Mouse (Mus musculus) frontal cortex, postnatal 25 days (tissue): ENCODE measurements around the gene Acp5.
"Not testable (repeated sequence)": the region's sequence is repeated elsewhere in the genome, so short reads cannot be mapped to it uniquely, and the experiment has no call there.

Experiments used
- DNase-seq, 2 experiments: peaks; one replicate each; pipeline ENCODE4 v3.0.0; 2022; ENCODE audit warnings: low spot score in 2 of 2

The Acp5 gene

DNA sequence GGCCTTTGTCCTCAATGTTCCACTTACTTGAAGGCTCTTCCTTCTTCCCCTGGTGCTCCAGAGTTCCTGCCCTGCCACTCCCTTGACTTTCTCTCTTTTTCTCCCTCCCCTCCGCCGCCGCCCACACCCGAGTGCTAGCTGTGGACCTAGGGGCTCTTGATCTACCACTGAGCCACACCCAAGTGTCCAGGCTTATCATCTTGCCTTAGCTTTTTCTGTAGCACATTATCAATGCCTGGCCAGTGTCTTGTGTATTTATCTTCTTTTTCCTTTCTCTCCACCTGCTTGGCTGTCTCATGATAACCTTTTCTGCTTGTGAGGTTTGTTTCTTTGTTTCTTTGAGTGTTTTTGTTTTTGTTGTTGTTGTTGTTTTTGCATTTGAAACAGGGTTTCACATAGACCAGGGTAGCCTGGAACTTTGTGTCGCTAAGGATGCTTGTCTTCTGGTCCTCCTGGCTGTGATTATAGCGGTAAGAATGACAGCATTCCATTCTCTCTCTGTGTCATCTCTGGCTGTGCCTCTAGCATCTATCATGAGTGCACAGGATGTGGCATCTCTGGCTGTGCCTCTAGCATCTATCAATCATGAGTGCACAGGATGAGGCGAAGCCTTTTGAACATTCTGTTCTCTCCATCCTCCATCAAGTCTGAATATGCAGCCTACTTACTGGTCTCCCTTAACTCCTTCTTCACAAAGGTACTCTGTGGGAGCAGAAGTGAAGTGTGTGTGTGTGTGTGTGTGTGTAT lies at the start of gene Acp5:
Gene Acp5 (minus strand): TSS at position 68 of the 747 bp plus-strand sequence.
- DNase-seq: no peak

DNA sequence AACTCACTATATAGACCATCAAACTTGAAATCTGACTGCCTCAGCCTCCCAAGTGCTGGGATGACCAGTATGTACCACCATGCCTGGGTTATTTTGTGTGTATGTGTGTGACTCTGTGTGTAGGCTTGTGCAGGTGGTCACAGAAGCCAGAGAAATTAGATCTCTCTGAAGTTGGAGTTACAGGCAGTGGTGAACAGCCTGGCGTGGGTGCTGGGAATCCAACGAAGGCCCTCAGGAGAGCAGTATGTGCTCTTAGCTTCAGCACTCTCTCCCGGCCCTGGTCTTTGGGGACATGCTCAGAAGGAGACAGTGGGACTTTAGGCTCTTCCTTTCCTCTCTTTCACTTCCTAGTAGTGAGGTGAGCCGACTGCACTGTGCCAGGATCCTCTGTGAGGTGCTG lies 36.8 kb upstream of the Acp5 start:
- DNase-seq: no peak

GRCm38 (mm10) chr9:22169327-22169726 lies 33.8 kb upstream of the Acp5 start:
- DNase-seq: no peak

DNA sequence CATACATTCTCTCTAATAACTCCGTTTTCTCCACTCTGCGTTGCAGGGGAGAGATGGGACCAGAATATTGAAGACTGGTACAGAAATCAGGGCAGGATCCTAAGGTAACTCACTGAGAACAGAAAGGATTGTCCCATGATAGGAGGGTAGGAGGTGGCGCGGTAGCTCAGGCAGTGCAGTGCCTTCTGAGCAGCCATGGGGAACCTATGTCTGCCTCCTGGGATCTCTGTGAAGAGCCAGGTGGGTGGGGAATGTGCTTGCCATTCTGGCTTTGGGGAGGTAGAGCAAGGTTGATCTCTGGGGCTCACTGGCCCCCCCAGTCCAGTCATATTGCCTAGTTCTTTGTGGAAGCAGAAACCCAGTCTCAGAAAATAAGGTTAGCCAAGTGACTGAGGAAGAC lies 32.2 kb upstream of the Acp5 start:
- no peak for DNase-seq

GRCm38 (mm10) chr9:22166686-22167085 lies 31.2 kb upstream of the Acp5 start:
- DNase-seq: no peak

GRCm38 (mm10) chr9:22165964-22166363 lies 30.5 kb upstream of the Acp5 start:
- no peak for DNase-seq

GRCm38 (mm10) chr9:22164711-22165668 lies 29.5 kb upstream of the Acp5 start:
- DNase-seq: peak; percentile 16 to 31

DNA sequence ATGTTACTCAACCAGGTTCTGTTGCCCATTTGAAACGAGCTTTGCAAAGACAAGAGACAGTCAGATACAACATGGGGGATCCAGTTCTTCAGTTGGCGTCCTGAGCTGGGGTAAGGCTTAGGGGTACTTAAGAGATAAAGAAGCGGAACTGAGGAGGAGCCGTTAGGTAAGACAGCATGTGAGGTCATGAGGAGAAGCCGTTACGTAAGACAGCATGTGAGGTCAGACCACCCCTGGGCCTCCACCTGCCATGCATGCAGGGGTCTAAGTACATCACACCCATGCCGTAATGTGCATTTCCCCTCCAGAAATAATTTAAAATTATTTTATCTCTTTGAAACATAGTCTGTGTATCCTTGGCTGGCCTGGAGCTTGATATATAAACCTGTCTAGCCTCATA lies 27.4 kb upstream of the Acp5 start:
- DNase-seq: no peak

- no peak for DNase-seq
Measured at GRCm38 (mm10) chr9:22162305-22162704, 26.8 kb upstream of the Acp5 start.

- no peak for DNase-seq
Measured at GRCm38 (mm10) chr9:22161299-22161698, 25.8 kb upstream of the Acp5 start.

DNA sequence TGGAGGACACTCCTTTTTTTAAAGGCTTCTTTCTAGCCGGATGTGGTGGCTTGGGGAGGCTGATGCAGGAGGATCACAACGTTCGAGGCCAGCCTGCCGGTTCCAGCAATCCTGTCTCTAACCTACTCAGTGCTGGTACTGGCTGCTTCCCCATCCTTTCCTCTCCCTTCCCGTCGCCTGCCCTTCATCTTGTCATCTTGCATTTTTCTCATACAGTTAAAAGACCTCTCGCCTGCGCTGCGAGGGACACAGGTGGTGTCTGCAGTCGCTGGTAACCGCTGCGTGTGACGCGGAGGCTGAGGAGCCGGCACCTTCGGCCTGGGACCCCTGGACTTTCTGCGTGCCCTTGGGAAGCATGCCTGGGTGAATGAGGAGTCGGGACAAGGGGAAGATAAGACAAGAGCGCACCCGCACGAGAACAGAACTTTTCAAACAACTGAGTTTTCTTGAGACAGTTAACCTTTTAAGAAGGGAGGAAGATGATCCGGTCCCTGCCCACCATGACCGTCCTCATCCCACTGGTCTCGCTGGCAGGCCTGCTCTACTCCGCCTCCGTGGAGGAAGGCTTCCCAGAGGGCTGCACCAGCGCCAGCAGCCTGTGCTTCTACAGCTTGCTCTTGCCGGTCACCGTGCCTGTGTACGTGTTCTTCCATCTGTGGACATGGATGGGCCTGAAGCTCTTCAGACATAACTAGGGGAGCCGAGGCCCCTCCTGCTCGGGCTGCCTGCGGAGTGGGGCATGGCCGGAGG lies 22.2 kb upstream of the Acp5 start:
- DNase-seq: no peak

DNA sequence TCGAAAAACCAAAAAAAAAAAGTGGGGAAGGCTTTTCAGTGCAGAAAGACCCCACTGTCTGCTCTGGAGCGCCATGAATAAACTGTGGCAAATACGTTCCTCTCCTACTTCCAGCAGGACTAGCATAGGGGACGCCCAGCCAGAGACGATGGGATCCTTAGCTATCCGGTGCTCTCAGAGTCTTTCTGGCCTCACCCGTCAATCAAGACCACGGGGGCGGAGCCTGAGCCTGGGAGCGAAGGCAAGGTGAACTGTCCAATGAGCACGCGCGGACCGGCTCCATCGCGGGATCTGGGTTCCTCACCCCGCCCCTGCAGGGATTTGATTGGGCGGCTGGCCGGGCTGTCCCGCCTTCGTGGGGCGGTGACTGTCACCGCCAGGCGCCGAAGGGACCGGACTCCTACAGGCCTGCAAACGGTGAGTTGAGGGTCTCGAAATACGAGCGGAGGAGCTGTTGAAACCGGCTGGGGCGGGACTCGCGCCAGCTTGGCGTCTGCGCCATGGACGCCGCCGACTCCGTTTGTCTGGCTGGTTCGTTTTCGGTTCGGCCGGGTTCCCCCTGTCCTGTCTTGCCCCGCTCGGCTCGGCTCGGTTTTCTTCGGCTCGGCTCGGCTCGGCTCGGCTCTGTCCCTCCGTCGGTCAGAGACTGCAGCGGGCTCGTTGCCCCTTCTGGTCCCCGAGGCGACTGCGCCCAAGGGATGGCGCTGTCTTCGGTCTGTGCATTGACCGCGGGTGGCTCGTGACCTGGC lies 21.2 kb upstream of the Acp5 start, which contains the start of gene Pigyl:
Gene Pigyl (plus strand): TSS at position 350 of the 749 bp plus-strand sequence.
- peak; percentile 94 to 96 for DNase-seq

GRCm38 (mm10) chr9:22155614-22156013 lies 20.1 kb upstream of the Acp5 start:
- DNase-seq: peak; percentile 20 to 62

DNA sequence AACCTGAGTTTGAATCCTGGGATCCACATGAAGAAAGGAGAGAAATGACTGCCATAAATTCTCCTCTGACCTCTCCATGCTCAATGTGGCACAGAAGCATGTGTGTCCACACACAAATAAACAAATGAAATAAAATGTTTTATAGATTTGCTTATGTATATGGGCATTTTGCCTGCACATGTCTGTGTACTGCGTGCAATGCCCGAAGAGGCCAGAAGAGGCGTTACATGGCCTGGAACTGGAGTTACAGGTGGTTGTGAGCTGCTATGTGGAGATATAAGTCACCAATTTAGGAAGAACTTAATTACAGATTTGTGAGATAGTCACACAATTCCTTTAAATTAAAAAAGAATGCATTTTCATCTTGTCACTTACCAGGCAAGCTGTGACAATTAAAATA lies 18.3 kb upstream of the Acp5 start:
- no peak for DNase-seq

GRCm38 (mm10) chr9:22150946-22151345 lies 15.4 kb upstream of the Acp5 start:
- DNase-seq: no peak

DNA sequence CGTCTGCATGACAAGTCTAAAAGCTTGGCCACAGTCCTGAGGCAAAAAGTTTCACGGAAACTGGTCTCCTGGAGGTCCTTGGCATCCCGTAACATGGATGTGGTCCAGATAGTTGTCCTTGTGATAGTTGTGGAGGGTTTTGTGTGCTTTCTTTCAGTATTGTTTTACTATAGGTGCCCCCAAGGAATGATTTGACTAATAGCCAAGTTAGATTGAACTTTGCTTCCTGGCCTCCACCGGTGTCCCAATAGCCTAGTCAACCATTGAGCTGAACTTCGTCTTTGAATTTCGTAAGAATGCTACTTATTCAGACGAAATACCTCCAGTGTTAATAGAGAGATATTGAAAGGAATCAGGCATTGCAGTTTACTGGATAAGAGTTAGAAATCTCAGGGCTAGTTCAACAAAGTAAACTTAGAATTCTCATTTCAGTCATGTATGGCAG lies 14.8 kb upstream of the Acp5 start:
- DNase-seq: not testable (repeated sequence)

- DNase-seq: no peak
Measured at GRCm38 (mm10) chr9:22149426-22150248, 14.1 kb upstream of the Acp5 start.

- DNase-seq: no peak
Measured at GRCm38 (mm10) chr9:22144304-22144965, 8.9 kb upstream of the Acp5 start.
